ENCODE assay signal across 14 mouse cellular contexts in the genomic region with DNA sequence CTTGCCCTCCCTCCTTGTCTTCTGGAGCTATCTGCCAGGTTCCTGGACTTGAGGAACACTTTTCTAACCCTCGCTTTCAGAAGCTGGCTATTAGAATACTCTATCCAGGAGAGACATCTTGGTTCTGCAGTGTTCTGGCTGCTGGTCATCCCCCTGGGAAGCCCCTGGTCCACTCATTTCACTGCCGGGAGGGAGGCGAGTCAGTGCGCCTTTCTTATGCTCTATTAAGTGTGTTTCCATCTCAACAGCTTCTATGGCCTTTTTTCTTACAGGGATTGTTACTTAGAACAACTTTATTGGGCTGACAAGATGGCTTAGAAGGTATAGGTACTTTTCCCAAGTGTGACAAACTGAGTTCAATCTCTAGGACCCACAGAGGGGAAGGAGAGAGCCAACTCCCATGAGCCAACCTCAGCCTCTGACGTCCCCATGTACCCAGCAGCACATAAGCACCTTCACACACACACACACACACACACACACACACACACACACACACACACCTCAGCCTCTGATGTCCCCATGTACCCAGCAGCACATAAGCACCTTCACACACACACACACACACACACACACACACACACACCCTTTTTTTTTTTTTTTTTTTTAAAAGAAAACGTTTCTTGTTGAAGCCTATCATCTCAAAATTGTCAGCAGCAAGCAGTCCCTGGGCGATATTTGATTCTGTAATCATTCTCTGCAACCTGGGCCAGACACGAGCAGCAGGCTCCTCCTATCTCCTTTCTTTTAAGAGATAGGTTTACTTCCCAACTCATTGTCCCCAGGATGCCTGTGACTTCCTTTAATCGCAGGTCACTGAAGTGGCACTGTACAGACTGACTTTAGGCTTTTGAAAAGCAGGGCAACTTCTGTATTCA.
DNase-seq lines count a peak whose midpoint lies in the region; ATAC-seq lines count a peak whose summit lies in the region.
"Had no signal": no experiment of that assay in that cellular context is flagged by ENCODE, and none has a peak within 500 bp of the region (broad histone marks: within the 10 kb centered on the region; RNA-seq: fewer than 3 reads in every experiment).

No protein-coding gene starts in this region.

- no peak for ATAC-seq in midbrain, embryonic 13.5 days
- no peak for ATAC-seq in midbrain, embryonic 16.5 days
- no peak for ATAC-seq in intestine, embryonic 16.5 days
- ATAC-seq in midbrain, embryonic 14.5 days (ENCODE audit: low FRiP score, low TSS enrichment): no peak
- no peak for ATAC-seq in forebrain, embryonic 16.5 days

- WGBS in midbrain, embryonic 13.5 days: 71% methylated on average over 8 of the region's 9 CpGs
- 70% methylated on average over 9 of the region's 9 CpGs for WGBS in midbrain, embryonic 16.5 days
- 68% methylated on average over 9 of the region's 9 CpGs for WGBS in intestine, embryonic 16.5 days
- 79% methylated on average over 9 of the region's 9 CpGs for WGBS in midbrain, embryonic 14.5 days
- 75% methylated on average over 9 of the region's 9 CpGs for WGBS in forebrain, embryonic 16.5 days

- peaks cover 14% of the 10 kb centered on the region for H3K4me1 ChIP-seq in midbrain, embryonic 13.5 days (replicated peaks)
- peaks cover 10% of the 10 kb centered on the region; the same call in 1 of the 2 replicates for H3K4me1 ChIP-seq in midbrain, embryonic 16.5 days (ENCODE audit: control insufficient read depth, insufficient read depth, low read length)
- H3K4me1 ChIP-seq in intestine, embryonic 16.5 days (ENCODE audit: control insufficient read depth, insufficient read depth, low read length): peaks cover 15% of the 10 kb centered on the region
- peaks cover 8% of the 10 kb centered on the region; the same call in 1 of the 2 replicates for H3K4me1 ChIP-seq in midbrain, embryonic 14.5 days (ENCODE audit: control insufficient read depth, insufficient read depth, low read length)
- peaks cover 9% of the 10 kb centered on the region for H3K4me1 ChIP-seq in forebrain, embryonic 16.5 days (replicated peaks; ENCODE audit: control insufficient read depth, insufficient read depth, low read length)

- H3K27ac ChIP-seq in midbrain, embryonic 13.5 days: 0 out of 2 replicates have a peak overlapping the region, but pooled peaks have one; percentile 47
- no peak overlapping the region for H3K27ac ChIP-seq in midbrain, embryonic 16.5 days (ENCODE audit: low read length)
- H3K27ac ChIP-seq in intestine, embryonic 16.5 days (ENCODE audit: low read length): peak overlapping the region; percentile 33; the same call in 1 of the 2 replicates
- peak overlapping the region; percentile 52; the same call in 1 of the 2 replicates for H3K27ac ChIP-seq in midbrain, embryonic 14.5 days (replicated peaks; ENCODE audit: low read depth, low read length)
- no peak overlapping the region for H3K27ac ChIP-seq in forebrain, embryonic 16.5 days (ENCODE audit: low read length)

- DNase-seq in adrenal gland, postnatal 14 days: peak; percentile 4
- DNase-seq in adrenal gland, adult 18-20 months (ENCODE audit: low spot score in 2 of 2): no peak
- no peak for DNase-seq in midbrain, embryonic 14.5 days
- no peak for DNase-seq in spleen, postnatal 10 days (ENCODE audit: low spot score in 2 of 2)
- DNase-seq: adrenal gland, postnatal 25 days; cerebellum, adult 11-12 months; embryo, embryonic 11 days; heart, postnatal 14 days; kidney, postnatal 10 days; left cerebral cortex, postnatal 4 days had no signal

- no peak overlapping the region for H3K9ac ChIP-seq in midbrain, embryonic 13.5 days (replicated peaks)
- no peak overlapping the region for H3K9ac ChIP-seq in midbrain, embryonic 16.5 days (ENCODE audit: low read depth, low read length)
- H3K9ac ChIP-seq in intestine, embryonic 16.5 days (ENCODE audit: low read depth, low read length): no peak overlapping the region
- H3K9ac ChIP-seq in midbrain, embryonic 14.5 days (replicated peaks; ENCODE audit: low read length): no peak overlapping the region
- H3K9ac ChIP-seq in forebrain, embryonic 16.5 days (replicated peaks; ENCODE audit: low read depth, low read length): no peak overlapping the region

- H3K9me3 ChIP-seq in midbrain, embryonic 13.5 days: no peaks in the 10 kb centered on the region
- H3K9me3 ChIP-seq in midbrain, embryonic 16.5 days (replicated peaks; ENCODE audit: control insufficient read depth, low read length, poor library complexity, severe bottlenecking): no peaks in the 10 kb centered on the region
- no peaks in the 10 kb centered on the region for H3K9me3 ChIP-seq in intestine, embryonic 16.5 days (ENCODE audit: control insufficient read depth, low read length)
- no peaks in the 10 kb centered on the region for H3K9me3 ChIP-seq in midbrain, embryonic 14.5 days (ENCODE audit: control insufficient read depth, low read length)
- H3K9me3 ChIP-seq in forebrain, embryonic 16.5 days (ENCODE audit: control insufficient read depth, low read length): no peaks in the 10 kb centered on the region

- no peak overlapping the region for H3K4me2 ChIP-seq in midbrain, embryonic 13.5 days (replicated peaks)
- no peak overlapping the region for H3K4me2 ChIP-seq in midbrain, embryonic 16.5 days (ENCODE audit: low read length)
- H3K4me2 ChIP-seq in intestine, embryonic 16.5 days (ENCODE audit: low read depth, low read length): no peak overlapping the region
- H3K4me2 ChIP-seq in midbrain, embryonic 14.5 days (ENCODE audit: low read length): no peak overlapping the region
- H3K4me2 ChIP-seq in forebrain, embryonic 16.5 days (ENCODE audit: low read length): no peak overlapping the region

- H3K27me3 ChIP-seq in midbrain, embryonic 13.5 days: no peaks in the 10 kb centered on the region
- H3K27me3 ChIP-seq in midbrain, embryonic 16.5 days (ENCODE audit: control insufficient read depth, insufficient read depth, low read depth, low read length): no peaks in the 10 kb centered on the region
- no peaks in the 10 kb centered on the region for H3K27me3 ChIP-seq in intestine, embryonic 16.5 days (replicated peaks; ENCODE audit: control insufficient read depth, insufficient read depth, low read length)
- no peaks in the 10 kb centered on the region for H3K27me3 ChIP-seq in midbrain, embryonic 14.5 days (ENCODE audit: control insufficient read depth, insufficient read depth, low read length)
- no peaks in the 10 kb centered on the region for H3K27me3 ChIP-seq in forebrain, embryonic 16.5 days (replicated peaks; ENCODE audit: control insufficient read depth, insufficient read depth, low read length)

- no peak overlapping the region for H3K4me3 ChIP-seq in midbrain, embryonic 13.5 days (replicated peaks)
- H3K4me3 ChIP-seq in midbrain, embryonic 16.5 days (ENCODE audit: low read depth, low read length): no peak overlapping the region
- H3K4me3 ChIP-seq in intestine, embryonic 16.5 days (ENCODE audit: low read length): no peak overlapping the region
- no peak overlapping the region for H3K4me3 ChIP-seq in midbrain, embryonic 14.5 days (replicated peaks; ENCODE audit: low read depth, low read length)
- no peak overlapping the region for H3K4me3 ChIP-seq in forebrain, embryonic 16.5 days (replicated peaks; ENCODE audit: low read length)

- 0 out of 2 replicates have a peak, but pooled peaks cover 2% of the 10 kb centered on the region for H3K36me3 ChIP-seq in midbrain, embryonic 13.5 days
- no peaks in the 10 kb centered on the region for H3K36me3 ChIP-seq in midbrain, embryonic 16.5 days (ENCODE audit: control insufficient read depth, insufficient read depth, low read length)
- no peaks in the 10 kb centered on the region for H3K36me3 ChIP-seq in intestine, embryonic 16.5 days (ENCODE audit: control insufficient read depth, insufficient read depth, low read length)
- H3K36me3 ChIP-seq in midbrain, embryonic 14.5 days (ENCODE audit: control insufficient read depth, insufficient read depth, low read length): no peaks in the 10 kb centered on the region
- H3K36me3 ChIP-seq in forebrain, embryonic 16.5 days (ENCODE audit: control insufficient read depth, insufficient read depth): no peaks in the 10 kb centered on the region

Comparison
In these comparisons a context has a peak if more than half of its experiments do, and no peak if none do; other contexts are left out.
1. H3K27ac ChIP-seq: peak in midbrain, embryonic 13.5 days (single experiment), intestine, embryonic 16.5 days (single experiment) and midbrain, embryonic 14.5 days (single experiment); none in midbrain, embryonic 16.5 days (single experiment) and forebrain, embryonic 16.5 days (single experiment).